Mouse (Mus musculus) heart, embryonic 10.5 days (tissue): Measurements from ENCODE around the gene Zzef1. TPM values are rescaled to one million over a fixed set of nuclear protein-coding genes. Genes with fewer than 3 reads are reported as not detected.

Experiments
- microRNA-seq: library from miRNA; unstranded; fragments of <30 nt; microRNA quantifications from one replicate; pipeline ENCODE4, GENCODE M21; 2017
- polyA plus RNA-seq: library from polyadenylated mRNA; unstranded; fragments of >200 nt; fragmentation: Nextera tagmentation; extraction: Ambion mirVana; gene quantifications from 2 replicates; pipeline ENCODE4 v1.2.1, GENCODE M21; 2016

Gene Zzef1
- polyA plus RNA-seq, 1 experiment from 2014 or later = 6.8 TPM

Small RNA genes within 50 kb of the gene (microRNA-seq; reads per million reads assigned to microRNA genes)
- gene Gm44467 = not detected

Other genes with a start within 250 kb of the Zzef1 start
- 0.11 and 0.28 TPM in 2 replicates for gene Spns3, start 245.7 kb upstream of the Zzef1 start, polyA plus RNA-seq
- gene Ube2g1, start 188.9 kb upstream of the Zzef1 start, polyA plus RNA-seq = 61.6 and 70.1 TPM in 2 replicates
- gene Ankfy1, start 106.2 kb upstream of the Zzef1 start, polyA plus RNA-seq = 21.9 and 28.2 TPM in 2 replicates
- gene Cyb5d2, start 84 bp upstream of the Zzef1 start, polyA plus RNA-seq = 4.6 and 6.0 TPM in 2 replicates
- 3.4 and 4.1 TPM in 2 replicates for gene Atp2a3, start 164.9 kb downstream of the Zzef1 start, polyA plus RNA-seq
- gene P2rx1, start 202.9 kb downstream of the Zzef1 start, polyA plus RNA-seq = 2.6 and 4.8 TPM in 2 replicates
- gene Camkk1, start 222.8 kb downstream of the Zzef1 start, polyA plus RNA-seq = 2.2 and 3.4 TPM in 2 replicates